Mouse (Mus musculus): ENCODE measurements at regions not wholly inside any gene's neighbourhood (a gene's known extent, or its start where the extent isn't known, plus 50 kb on each side); places are given as distances from the start of the nearest gene placed in this dataset.

DNA sequence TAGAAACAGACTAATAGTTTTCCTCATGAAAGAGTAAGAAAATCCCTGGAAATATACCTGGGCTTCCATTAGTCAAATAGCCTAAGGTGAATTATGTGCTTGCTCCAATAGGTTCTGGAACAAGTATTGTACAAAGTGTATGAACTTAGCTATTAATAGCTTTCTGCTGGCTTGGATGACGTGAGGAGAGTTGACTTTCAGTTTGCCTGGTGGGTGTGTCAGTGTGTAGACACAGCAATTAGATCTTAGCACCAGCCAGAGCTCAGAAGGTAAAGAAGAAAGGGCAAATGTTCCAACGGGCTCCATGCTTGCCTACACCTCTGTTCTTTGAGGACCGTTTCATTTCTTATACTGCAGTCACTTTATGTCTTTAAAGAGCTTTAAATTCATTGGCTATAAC lies 654.8 kb upstream of the Mef2c start:
- DNase-seq (ENCODE audit: low spot score) = no peak

GRCm38 (mm10) chr13:82869869-82870268 lies 634.0 kb upstream of the Mef2c start:
- DNase-seq (ENCODE audit: low spot score) = no peak

- DNase-seq (ENCODE audit: low spot score) = no peak
These were observed 629.7 kb upstream of the Mef2c start for GRCm38 (mm10) chr13:82874091-82874490.

GRCm38 (mm10) chr13:82883368-82883767 lies 620.5 kb upstream of the Mef2c start:
- no peak for DNase-seq (ENCODE audit: low spot score)

GRCm38 (mm10) chr13:82888755-82889154 lies 615.1 kb upstream of the Mef2c start:
- no peak for DNase-seq (ENCODE audit: low spot score)

DNA sequence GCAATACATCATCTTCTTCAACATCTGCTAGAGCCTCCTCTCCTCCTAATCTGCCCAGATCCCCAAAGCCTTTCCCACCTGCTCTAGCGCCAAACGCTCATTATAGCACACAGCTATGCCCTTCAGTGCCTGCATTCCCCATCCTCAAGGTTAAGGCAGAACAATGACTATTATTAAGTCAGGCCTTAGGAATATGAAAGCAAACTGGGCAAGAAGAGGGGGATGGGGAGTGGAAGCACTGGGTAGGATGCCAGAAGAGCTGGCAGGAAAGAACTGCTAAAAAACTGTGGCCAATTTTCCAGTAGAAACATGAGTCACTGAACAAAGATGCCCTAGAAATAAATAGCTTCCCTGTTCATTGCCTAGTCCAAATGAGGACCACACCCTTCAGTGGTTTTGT lies 611.1 kb upstream of the Mef2c start:
- no peak for DNase-seq (ENCODE audit: low spot score)

DNA sequence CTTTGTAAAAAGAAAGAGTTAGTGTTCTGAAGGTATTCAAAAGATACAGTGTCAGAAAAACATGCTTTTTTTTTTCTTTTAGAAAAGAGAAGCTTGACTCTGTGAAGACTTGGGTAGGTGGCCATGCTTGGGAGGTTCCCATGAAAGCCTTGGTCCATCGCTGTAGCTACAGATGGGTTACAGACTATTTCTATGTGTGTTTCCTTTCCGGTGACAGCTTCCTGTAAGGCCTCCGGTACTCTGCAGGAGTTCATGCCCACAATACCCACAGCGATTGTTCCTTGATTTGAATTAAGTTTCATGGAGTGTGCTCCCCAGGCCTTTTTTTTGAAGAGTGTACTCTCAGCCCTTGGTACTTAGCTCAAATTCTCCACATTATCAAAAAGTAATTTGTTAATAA lies 604.1 kb upstream of the Mef2c start:
- no peak for DNase-seq (ENCODE audit: low spot score)

DNA sequence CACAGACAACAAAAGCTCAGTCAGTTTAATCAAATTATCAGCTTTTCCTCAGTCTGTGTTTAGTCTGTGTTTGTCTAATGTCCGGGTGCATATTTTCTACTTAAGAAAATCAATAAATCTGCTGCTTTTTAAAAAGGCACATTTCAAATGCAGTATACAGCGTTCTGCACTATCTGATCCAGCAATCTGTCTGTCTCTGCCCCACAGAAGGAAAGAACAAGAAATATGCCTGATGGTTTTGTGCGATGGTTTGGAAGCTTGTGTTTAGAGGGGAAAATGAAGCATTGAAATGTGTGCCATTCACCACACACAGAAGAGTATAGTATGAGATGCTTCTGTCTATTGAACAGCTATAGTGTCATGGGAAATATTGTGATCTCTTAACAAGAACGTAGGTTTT lies 601.7 kb upstream of the Mef2c start:
- no peak for DNase-seq (ENCODE audit: low spot score)

DNA sequence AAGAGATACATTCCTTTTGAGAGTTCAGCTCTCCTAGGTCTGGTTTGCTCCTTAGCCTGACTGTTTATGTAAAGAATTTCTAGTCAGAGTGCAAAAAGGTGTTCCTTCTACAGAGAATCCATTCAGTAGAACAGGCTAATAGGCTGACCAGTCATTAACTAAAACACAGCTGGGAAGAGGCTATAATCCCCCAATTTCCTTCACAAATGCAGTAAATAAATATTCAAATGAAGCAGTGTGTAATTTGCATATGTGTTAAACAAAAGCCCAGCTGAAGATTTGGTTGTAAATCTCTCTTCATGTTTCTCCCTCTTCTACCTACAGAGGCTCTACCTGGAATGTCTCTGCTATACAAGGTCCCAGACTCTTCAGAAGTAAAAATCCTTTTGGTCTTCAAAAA lies 600.2 kb upstream of the Mef2c start:
- no peak for DNase-seq (ENCODE audit: low spot score)

DNA sequence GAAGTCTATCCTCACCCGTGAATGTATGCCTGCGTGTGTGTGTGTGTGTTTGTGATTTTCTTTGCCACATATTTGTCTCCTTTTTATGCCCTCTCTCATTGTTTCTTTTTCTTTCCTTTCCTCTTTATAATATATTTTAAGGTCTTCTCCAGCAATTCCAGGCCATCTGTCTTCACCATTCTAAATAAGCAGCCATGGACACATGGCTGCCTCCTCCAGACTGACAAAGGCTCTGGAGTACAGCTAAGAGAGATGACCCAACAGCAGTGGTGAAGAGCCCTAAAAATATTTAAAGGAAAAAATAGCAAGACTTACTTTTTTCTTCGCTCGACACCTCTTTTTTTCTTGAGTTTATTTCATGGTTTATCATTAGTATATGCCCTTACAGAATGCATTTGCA lies 596.1 kb upstream of the Mef2c start:
- DNase-seq (ENCODE audit: low spot score) = no peak

DNA sequence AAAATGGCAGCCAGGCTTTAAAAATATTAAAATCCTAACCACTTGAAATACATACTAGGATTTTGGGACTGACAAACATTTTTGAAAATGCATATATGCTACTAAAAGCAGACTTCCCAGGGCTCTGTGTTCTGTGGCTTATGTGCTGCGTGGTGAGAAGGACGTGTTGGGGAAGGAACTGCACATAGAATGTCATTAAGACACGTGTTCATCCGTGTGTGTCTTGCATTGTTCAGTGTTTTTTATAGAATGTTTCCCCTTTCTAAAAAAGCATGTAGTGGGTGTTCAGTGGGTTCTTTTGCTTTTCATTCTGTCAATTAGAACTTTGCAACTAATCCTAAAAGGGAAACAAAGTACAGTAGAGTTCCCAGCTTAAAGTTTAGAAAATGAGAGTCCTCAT lies 594.7 kb upstream of the Mef2c start:
- no peak for DNase-seq (ENCODE audit: low spot score)

- no peak for DNase-seq (ENCODE audit: low spot score)
These were observed 591.0 kb upstream of the Mef2c start for GRCm38 (mm10) chr13:82912859-82913258.

DNA sequence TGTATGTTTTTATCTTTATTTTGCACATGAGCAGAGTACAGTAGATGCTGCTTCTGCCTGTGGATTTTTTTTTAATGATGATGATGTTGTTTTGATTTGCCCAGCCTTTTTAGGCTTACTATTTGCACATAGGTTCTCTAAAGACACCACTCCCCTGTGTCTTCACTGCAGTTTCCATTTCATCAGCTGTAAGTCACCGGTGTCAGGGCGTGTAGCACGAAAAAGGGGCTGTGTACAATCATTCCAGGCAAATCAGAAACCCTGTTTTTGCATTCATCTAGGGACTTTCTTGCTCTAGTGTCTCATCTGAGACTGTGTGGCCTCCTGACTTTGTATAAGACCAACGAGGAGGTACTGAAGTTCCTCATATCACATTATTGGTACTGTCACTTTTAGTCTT lies 588.6 kb upstream of the Mef2c start:
- DNase-seq (ENCODE audit: low spot score) = no peak

DNA sequence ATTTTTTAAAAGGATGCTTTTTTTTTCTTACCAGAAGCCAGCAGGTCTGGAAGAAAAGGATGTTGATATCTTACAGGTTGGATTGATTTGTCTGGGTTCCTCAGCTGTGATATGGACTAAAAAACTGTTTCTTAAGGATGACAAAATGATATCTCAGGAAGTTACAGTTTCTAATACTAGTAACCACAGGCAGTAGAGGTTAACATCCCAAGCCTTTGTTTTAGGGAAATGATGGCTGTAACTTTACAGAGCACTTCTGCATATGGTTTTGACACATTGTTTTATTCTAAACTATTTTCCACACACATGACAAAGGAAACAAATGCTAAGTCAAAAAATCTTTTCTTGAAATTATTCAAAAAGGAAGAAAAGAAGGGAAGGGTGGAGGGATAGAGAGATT lies 573.8 kb upstream of the Mef2c start:
- DNase-seq (ENCODE audit: low spot score) = no peak

DNA sequence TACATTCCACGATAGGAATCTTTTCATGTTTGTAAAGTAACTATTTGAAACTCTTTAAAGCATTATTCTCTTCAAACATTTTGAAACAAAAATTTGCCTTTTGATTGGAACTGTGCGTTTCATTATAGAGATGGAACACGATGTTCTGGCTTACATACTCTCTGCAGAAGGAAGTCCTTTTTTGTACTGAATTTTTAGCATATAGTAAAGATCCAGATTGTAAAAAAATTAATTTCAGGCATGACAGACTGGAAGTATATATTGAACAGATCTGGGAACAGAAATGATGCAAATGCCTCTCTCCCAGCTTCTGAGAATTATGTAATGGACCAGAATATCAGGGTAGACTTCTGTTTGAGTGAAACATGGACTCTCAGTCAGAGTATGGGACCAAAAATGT lies 566.0 kb upstream of the Mef2c start:
- no peak for DNase-seq (ENCODE audit: low spot score)

DNA sequence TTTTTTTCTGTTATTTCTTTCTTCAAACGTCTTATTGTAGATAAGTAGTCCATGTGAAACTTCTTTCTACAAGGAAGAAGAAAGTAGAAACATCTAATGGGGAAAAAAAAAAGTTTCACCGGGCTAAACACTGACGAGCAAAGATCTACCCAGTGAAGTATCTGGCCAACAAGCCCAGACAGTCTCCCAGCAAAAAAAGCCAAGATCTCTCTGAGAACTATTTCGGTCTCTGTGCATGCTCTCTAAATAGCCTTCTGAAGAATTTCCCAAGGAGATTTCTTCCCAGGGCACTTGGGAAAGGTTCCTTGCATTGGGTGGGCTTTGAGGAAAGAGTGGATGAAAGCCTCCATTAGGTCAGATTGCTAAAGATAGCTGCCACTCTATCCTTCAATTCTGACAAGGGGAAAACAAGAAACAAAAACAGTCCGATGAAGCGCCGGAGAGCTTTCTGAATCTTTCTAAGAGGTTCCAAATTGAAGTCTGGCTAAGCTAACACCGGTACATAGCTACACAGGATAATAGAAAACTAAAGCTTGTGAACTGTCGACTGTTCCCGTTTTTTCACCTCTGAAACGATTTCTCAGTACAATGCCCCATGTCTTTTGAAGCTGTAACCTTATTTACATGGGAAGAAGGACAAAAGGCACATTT lies 561.0 kb upstream of the Mef2c start:
- DNase-seq (ENCODE audit: low spot score) = no peak

GRCm38 (mm10) chr13:82946931-82947330 lies 556.9 kb upstream of the Mef2c start:
- DNase-seq (ENCODE audit: low spot score) = no peak

DNA sequence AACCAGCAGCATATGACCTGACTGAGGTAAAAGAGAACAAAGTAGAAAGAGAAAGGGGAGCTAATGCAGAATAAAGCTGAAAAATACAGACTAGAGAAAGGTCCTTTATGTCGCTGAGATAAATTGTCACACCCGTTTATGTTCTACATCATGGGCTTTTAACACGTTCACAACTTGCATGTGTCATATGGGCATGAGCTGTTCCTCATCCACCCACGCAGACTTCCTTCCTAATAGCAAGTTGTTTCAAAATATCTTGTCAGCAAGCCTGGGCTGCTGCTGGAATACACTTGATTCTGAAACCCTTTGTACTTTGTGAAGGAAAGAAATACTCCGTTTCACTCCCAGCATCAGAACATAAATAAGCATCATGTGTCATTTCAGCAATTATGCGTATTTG lies 554.3 kb upstream of the Mef2c start:
- DNase-seq (ENCODE audit: low spot score) = no peak

- no peak for DNase-seq (ENCODE audit: low spot score)
These were observed 541.5 kb upstream of the Mef2c start for GRCm38 (mm10) chr13:82962333-82962732.

DNA sequence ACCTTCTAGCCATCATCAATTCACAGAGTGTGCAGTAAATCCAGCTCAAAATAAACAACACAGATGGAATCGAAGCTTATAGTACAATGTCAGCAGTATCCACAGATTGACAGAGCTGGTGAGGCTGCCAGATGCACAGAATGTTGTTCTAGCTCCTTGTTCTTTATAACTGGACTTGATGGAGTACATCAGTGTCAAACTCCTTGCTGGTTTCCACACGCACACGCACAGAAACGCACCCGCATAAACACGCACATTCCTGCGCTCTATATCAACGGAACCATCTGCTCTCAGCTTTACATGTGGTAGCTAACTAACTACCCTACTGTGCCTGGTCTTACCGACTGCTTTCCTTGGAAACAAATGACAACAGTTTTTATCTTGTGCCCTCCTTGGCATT lies 532.1 kb upstream of the Mef2c start:
- DNase-seq (ENCODE audit: low spot score) = no peak

DNA sequence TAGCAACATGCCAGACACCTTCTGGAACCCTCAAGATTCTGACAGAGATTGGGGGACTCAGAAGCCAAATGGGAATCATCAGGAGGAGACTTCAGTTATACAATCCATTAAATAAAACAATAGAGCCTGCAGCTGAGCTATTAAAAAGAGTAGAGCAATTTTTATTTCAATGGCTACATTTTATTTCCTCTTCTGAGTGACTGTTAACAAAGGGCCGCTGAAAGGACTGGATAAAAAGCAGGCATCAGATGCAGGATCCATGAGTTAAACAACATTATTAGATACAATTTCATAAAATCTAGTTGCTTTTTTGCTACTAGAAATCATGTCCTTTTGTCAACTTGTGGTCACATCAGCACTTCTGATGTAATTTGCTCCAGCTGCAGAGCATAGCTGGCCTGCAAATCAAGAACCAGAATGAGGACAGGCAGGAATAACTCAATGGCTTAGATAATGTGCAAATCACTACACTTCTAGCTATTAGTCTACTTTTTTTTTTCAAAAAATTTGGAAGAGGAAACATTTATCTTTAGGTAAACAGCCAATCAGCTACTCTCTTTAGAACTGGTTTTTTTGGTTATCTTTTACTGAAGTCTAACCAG lies 529.5 kb upstream of the Mef2c start:
- DNase-seq (ENCODE audit: low spot score) = no peak

- no peak for DNase-seq (ENCODE audit: low spot score)
These were observed 502.7 kb upstream of the Mef2c start for GRCm38 (mm10) chr13:83001118-83001517.

DNA sequence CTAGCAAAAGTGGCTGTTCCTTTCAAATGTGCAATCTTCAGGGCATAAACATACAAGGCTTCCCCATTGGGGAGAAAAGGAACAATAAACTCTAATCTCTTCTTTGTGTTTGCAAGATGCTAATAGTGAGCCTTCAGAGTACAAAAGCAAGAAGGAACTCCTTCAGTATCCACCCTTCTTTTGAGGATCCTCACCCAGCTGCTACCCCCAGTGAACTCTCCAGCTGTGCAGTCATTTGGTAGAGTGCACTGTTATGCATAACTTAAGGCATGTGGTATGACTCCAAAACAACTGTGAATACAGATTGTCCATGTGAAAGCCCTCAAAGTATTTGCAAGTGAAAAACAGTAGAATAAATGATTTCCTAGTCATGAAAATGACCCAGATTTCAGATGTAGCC lies 487.1 kb upstream of the Mef2c start:
- DNase-seq (ENCODE audit: low spot score) = no peak

DNA sequence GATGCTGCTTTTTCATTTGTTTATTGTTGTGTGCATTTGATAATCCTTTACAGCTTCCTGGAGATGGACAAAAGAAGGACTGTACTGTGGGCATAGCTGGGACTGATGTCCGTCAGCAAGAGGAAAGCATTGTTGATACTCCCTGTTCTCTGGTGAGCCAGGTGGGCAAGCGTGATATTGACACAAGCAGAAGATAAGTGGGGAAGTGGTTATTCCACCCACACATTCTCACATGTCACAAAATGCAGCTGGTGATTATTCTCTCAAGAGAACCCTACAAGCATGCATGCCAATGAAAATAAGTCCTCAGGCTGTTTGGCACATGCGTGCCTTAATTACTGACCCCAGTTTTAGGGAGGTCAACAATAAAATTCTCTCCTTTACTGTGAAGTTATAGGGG lies 483.0 kb upstream of the Mef2c start:
- DNase-seq (ENCODE audit: low spot score) = no peak

All from embryo, embryonic 10 days (tissue).